ENCODE assay signal across 1 mouse cellular context in genomic region chr7:30193581-30194100, GRCm38 (mm10).
A peak's percentile ranks its signal among the peaks of the same experiment; 100 is the strongest.
TF ChIP-seq lines count a peak whose summit lies in the region.

No protein-coding gene starts in this region.

TF ChIP-seq in CH12.LX, 34 proteins besides CTCF, POLR2A, EP300 and RAD21:
- TF ChIP-seq NELFE (IDR thresholded peaks at IDR 0.05; ENCODE audit: low read depth, low read length) (no peak), NRF1 (IDR thresholded peaks at IDR 0.05; ENCODE audit: low read depth, low read length) (peak; percentile 78), TCF12 (IDR thresholded peaks at IDR 0.05; ENCODE audit: low read depth, low read length) (peak; percentile 61; the same call in 1 of the 2 replicates), MXI1 (IDR thresholded peaks at IDR 0.05; ENCODE audit: low read depth, low read length) (peak; percentile 79), JUND (conservative IDR thresholded peaks at IDR 0.05; ENCODE audit: low read depth, low read length) (no peak)
TF ChIP-seq in CH12.LX: peak in this region for 3.
